Mouse (Mus musculus): ENCODE measurements around the gene C2cd4b. TPM values are rescaled to one million over a fixed set of nuclear protein-coding genes. Genes with fewer than 3 reads are reported as not detected.
"Not testable (repeated sequence)": the region's sequence is repeated elsewhere in the genome, so short reads cannot be mapped to it uniquely, and the experiment has no call there.

Gene C2cd4b
- polyA plus RNA-seq, 1 experiment from 2014 or later = 1.7 TPM

DNA sequence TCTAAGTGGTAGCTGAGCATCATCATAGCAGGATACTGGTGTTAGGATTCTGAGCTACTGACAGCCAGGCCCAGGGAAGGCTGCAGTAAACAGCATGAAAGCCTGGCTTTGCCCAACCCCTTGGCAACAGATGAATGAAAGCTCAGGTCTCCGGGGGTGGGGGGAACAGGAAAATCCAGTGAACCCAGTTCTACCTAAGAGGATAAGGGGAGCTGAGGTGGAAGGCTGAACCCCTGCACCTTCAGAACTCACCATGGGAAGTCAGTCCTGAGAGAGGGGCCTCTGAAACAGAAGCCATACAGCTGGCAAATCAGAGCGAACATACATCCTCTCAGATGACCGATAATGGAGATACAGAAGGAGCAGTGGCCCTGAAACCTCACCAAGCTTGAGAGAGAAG, 34.0 kb upstream of the C2cd4b start:
- no peak overlapping the region for H3K9ac ChIP-seq
- 48% methylated on average over 3 of the region's 3 CpGs for WGBS
- ATAC-seq (ENCODE audit: insufficient read depth) = no peak
- no peaks in the 10 kb centered on the region for H3K9me3 ChIP-seq (ENCODE audit: low read depth, low read length)
- no peaks in the 10 kb centered on the region for H3K4me1 ChIP-seq (ENCODE audit: insufficient read depth)
- no peaks in the 10 kb centered on the region for H3K27me3 ChIP-seq (ENCODE audit: insufficient read depth, low read length)
- H3K36me3 ChIP-seq (ENCODE audit: insufficient read depth) = no peaks in the 10 kb centered on the region
- no peak overlapping the region for H3K4me2 ChIP-seq
- H3K27ac ChIP-seq (ENCODE audit: low read depth) = no peak overlapping the region
- TF ChIP-seq CTCF (IDR thresholded peaks at IDR 0.05; ENCODE audit: low read depth) = no peak
- H3K4me3 ChIP-seq (ENCODE audit: low read depth, low read length) = no peak overlapping the region
- DNase-seq = no peak

DNA sequence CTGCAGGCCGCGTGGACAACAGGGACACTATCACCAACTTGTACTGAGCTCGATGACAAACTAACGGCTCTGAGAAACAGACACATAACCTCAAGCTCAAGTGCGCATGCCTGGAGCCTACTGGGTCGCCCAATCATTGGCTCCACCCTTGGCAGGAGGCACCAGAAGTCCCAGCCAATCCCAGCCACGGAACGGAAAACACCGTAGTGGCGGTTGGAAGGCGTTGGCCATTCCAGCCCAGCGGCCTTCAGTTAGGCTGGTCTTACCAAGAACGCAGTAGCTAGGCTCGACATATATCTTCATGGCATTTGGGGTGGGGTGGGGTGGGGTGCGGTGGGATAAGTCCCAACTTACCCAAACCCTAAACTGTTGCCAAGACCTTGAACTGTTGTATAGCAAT, 25.5 kb upstream of the C2cd4b start:
- no peak for DNase-seq

DNA sequence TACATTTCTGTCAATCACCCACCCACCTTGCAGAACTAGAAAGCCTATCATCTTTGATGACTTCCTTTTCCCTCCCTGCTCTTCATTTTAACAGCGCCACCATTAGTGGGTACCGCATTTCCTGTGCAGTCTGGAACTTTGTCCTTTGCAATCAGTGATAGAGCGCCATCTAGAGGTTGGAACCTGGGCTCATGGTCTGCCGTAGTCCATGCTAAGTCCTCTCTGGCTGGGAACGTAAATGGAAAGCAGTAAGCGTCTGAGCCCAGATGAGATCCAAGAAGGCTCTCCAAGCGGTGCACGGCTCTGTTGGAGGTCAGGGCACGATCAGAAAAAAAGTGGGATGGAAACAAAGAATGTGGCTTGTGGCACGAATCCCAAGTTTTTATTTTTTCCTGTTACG, 23.8 kb upstream of the C2cd4b start:
- H3K4me1 ChIP-seq (ENCODE audit: insufficient read depth) = no peaks in the 10 kb centered on the region
- H3K9ac ChIP-seq = no peak overlapping the region
- no peak overlapping the region for H3K27ac ChIP-seq (ENCODE audit: low read depth)
- H3K36me3 ChIP-seq (ENCODE audit: insufficient read depth) = no peaks in the 10 kb centered on the region
- WGBS = 48% methylated on average over 11 of the region's 11 CpGs
- ATAC-seq (ENCODE audit: insufficient read depth) = no peak
- H3K4me2 ChIP-seq = no peak overlapping the region
- no peak overlapping the region for H3K4me3 ChIP-seq (ENCODE audit: low read depth, low read length)
- DNase-seq = peak; percentile 76
- no peaks in the 10 kb centered on the region for H3K27me3 ChIP-seq (ENCODE audit: insufficient read depth, low read length)
- H3K9me3 ChIP-seq (ENCODE audit: low read depth, low read length) = no peaks in the 10 kb centered on the region
- peak; percentile 62 for TF ChIP-seq CTCF (IDR thresholded peaks at IDR 0.05; ENCODE audit: low read depth)

More for the DNA sequence above, 25.5 kb upstream of the C2cd4b start:
- Histone ChIP-seq H3K4me1 (ENCODE audit: insufficient read depth) (no peaks in the 10 kb centered on the region), H3K9ac (no peak overlapping the region), H3K27me3 (ENCODE audit: insufficient read depth, low read length) (no peaks in the 10 kb centered on the region), H3K4me2 (no peak overlapping the region), H3K4me3 (ENCODE audit: low read depth, low read length) (no peak overlapping the region), H3K9me3 (ENCODE audit: low read depth, low read length) (no peaks in the 10 kb centered on the region), H3K36me3 (ENCODE audit: insufficient read depth) (no peaks in the 10 kb centered on the region), H3K27ac (ENCODE audit: low read depth) (no peak overlapping the region)
- WGBS = 88% methylated on average over 15 of the region's 15 CpGs
- TF ChIP-seq CTCF (IDR thresholded peaks at IDR 0.05; ENCODE audit: low read depth) = no peak
- ATAC-seq (ENCODE audit: insufficient read depth) = no peak

DNA sequence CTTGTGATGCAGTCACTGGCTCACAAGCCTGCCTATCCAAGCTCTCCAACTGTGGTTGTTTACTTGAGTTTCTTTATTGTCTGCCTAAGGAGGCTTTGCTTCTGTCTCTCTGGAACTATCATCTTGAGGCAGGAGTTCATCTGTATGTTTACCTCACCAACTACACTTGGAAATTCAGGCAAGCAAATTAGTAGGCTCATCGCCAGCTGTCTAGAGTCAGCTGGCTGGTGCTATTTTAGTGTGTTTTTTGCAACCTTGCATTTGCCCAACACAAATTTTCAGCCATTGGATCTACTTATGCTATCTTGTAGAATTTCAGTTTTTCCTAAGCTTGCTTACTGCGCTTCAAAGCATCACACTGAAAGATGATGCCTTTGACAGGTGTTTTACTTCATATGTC, 18.0 kb upstream of the C2cd4b start:
- Histone ChIP-seq H3K4me3 (ENCODE audit: low read depth, low read length) (no peak overlapping the region), H3K4me2 (no peak overlapping the region), H3K27me3 (ENCODE audit: insufficient read depth, low read length) (no peaks in the 10 kb centered on the region), H3K9me3 (ENCODE audit: low read depth, low read length) (no peaks in the 10 kb centered on the region), H3K27ac (ENCODE audit: low read depth) (no peak overlapping the region), H3K4me1 (ENCODE audit: insufficient read depth) (no peaks in the 10 kb centered on the region), H3K36me3 (ENCODE audit: insufficient read depth) (no peaks in the 10 kb centered on the region), H3K9ac (no peak overlapping the region)
- WGBS = 79% methylated on average over 2 of the region's 2 CpGs
- ATAC-seq (ENCODE audit: insufficient read depth) (no peak), DNase-seq (no peak)
- TF ChIP-seq CTCF (IDR thresholded peaks at IDR 0.05; ENCODE audit: low read depth) = no peak

DNA sequence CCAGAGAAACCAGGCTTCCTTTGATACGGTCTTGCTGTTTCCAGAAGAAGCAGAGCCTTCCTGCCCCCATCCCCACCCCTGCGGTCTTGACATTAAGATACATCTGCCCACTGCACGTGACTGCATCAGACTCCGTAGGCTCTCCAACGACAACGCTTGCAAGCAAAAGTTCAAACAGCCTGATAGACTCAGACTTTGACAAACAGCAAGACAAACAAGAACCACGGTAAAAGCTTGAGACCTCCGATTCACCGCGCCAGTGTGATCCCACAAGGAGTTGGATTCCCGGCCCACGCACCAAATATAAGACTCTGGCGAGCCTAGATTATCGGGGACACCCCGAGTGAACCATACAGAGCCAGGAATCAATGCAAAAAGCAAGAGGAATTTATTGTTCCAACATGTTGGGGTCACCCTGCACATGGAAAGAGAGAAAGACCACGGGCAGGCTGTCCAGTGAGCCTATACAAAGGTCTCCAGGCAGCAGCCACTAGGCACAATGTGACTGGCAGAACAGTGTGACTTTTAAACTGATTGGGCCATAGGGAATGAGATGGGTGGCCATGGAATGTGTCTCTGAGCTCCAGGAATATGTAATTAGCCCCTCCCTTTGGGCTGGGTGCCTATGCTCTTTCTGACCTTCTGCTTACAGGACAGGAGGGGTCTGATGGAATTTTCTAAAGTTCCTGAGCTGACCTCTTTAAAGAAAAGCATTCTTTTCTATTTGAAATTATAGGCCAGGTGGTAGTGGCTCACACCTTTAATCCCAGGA, 5.6 kb upstream of the C2cd4b start:
- Histone ChIP-seq H3K4me3 (ENCODE audit: low read depth, low read length) (no peak overlapping the region), H3K27ac (ENCODE audit: low read depth) (no peak overlapping the region), H3K4me2 (no peak overlapping the region), H3K36me3 (ENCODE audit: insufficient read depth) (no peaks in the 10 kb centered on the region), H3K27me3 (ENCODE audit: insufficient read depth, low read length) (peaks cover 3% of the 10 kb centered on the region; the same call in 1 of the 2 replicates), H3K9me3 (ENCODE audit: low read depth, low read length) (no peaks in the 10 kb centered on the region), H3K9ac (no peak overlapping the region), H3K4me1 (ENCODE audit: insufficient read depth) (no peaks in the 10 kb centered on the region)
- no peak for TF ChIP-seq CTCF (IDR thresholded peaks at IDR 0.05; ENCODE audit: low read depth)
- DNase-seq (no peak), ATAC-seq (ENCODE audit: insufficient read depth) (no peak)
- 63% methylated on average over 16 of the region's 16 CpGs for WGBS

DNA sequence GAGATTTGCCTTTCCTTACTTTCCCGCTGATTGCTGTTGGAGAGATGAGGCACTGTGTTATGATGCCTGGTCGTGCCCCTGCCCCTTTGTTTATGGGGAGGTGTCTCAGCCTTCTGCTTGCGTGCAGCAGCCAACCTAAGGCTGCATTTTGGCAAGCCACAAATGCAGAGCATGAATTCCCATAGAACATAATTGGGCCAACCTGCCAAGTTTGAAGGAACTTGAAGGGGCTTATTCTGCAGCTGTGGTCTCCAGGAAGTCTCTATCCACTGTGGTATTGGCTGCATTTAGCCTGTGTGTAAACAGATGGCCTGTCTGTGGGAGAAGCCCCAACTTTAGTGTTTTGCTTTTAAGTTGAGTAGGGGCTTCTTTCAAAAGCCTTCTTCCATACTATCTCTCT, 4.5 kb upstream of the C2cd4b start:
- Histone ChIP-seq H3K4me1 (ENCODE audit: insufficient read depth) (no peaks in the 10 kb centered on the region), H3K9ac (no peak overlapping the region), H3K27ac (ENCODE audit: low read depth) (no peak overlapping the region), H3K9me3 (ENCODE audit: low read depth, low read length) (no peaks in the 10 kb centered on the region), H3K36me3 (ENCODE audit: insufficient read depth) (no peaks in the 10 kb centered on the region), H3K27me3 (ENCODE audit: insufficient read depth, low read length) (peaks cover 14% of the 10 kb centered on the region), H3K4me3 (ENCODE audit: low read depth, low read length) (no peak overlapping the region), H3K4me2 (no peak overlapping the region)
- DNase-seq (no peak), ATAC-seq (ENCODE audit: insufficient read depth) (no peak)
- WGBS = 67% methylated on average over 3 of the region's 3 CpGs
- TF ChIP-seq CTCF (IDR thresholded peaks at IDR 0.05; ENCODE audit: low read depth) = no peak

DNA sequence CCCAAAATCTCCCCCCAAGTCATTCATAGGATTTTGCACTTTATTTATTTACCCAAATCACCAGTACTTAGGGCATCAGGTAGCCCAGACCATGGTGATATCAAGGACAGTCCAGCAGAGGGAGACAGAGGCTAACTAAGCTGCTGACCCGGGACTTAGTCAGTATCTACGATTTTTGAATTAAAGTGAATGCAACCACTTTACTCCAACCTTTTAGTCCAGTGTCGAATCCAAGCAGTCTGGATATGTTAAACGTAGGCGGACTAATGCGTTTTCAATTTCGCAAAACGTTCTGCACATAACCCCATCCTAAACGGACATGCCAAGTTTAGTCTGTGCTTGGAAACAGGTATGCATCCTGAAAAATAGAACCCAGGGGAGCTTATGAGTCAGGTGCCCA, 551 bp upstream of the C2cd4b start:
- no peak for ATAC-seq (ENCODE audit: insufficient read depth)
- Histone ChIP-seq H3K4me1 (ENCODE audit: insufficient read depth) (no peaks in the 10 kb centered on the region), H3K36me3 (ENCODE audit: insufficient read depth) (no peaks in the 10 kb centered on the region), H3K27ac (ENCODE audit: low read depth) (no peak overlapping the region), H3K4me2 (peak overlapping the region; percentile 93), H3K27me3 (ENCODE audit: insufficient read depth, low read length) (peaks cover 24% of the 10 kb centered on the region), H3K9ac (no peak overlapping the region), H3K4me3 (ENCODE audit: low read depth, low read length) (peak overlapping the region; percentile 61), H3K9me3 (ENCODE audit: low read depth, low read length) (no peaks in the 10 kb centered on the region)
- TF ChIP-seq CTCF (IDR thresholded peaks at IDR 0.05; ENCODE audit: low read depth) = peak; percentile 91
- peak; percentile 90 for DNase-seq
- 7% methylated on average over 9 of the region's 9 CpGs for WGBS

DNA sequence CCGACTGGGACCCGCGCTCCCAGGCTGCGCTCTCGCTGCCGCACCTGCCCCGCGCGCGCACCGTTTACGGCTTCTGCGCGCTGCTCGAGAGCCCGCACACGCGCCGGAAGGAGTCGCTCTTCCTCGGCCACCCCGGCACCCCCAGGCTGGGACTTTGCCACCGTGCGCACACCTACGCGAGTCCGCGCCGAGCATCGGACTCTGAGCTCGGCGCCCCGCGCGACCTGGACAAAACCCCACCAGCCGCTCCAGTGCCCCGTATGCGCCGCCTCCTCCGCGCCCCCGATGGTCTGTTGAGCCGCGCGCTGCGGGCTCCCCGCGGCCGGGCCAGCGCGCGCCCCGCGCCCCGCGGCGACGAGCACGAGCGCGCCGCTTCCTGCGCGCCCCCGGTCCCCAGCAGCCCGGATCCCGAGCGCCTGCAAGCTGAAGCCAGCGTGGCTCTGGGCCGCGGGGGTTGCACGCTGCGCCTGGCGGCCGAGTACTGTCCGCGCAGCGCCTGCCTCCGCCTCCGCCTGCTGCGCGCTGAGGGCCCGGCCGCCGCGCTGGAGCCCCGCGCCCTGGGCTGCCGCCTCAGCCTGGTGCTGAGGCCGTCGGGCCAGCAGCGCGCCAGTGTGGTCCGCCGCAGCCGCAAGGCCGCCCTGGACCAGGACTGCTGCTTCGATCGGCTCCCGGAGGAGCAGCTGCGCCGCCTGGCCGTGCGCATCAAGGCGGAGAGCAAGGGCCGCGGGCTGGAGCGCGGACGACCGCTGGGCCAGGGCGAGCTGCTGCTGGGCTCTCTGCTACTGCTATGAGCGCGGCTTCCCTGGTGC, 923 bp downstream of the C2cd4b start:
- peak overlapping the region; percentile 36; the same call in 1 of the 2 replicates for H3K27ac ChIP-seq (ENCODE audit: low read depth)
- H3K36me3 ChIP-seq (ENCODE audit: insufficient read depth) = not testable (repeated sequence)

More for the DNA sequence above, 923 bp downstream of the C2cd4b start:
- H3K4me1 ChIP-seq (ENCODE audit: insufficient read depth); H3K9me3 ChIP-seq (ENCODE audit: low read depth, low read length): not testable (repeated sequence)
- DNase-seq (peak; percentile 70), ATAC-seq (ENCODE audit: insufficient read depth) (peak; percentile 95)
- Histone ChIP-seq H3K4me3 (ENCODE audit: low read depth, low read length) (peak overlapping the region; percentile 61), H3K4me2 (peak overlapping the region; percentile 93), H3K27me3 (ENCODE audit: insufficient read depth, low read length) (peaks cover 24% of the 10 kb centered on the region), H3K9ac (peak overlapping the region; percentile 56)
- WGBS = 2% methylated on average over 101 of the region's 114 CpGs
